Mouse (Mus musculus) left cerebral cortex, adult 11 months (tissue): ENCODE results near the gene Rbm5.

Experiments
- DNase-seq: peaks from one replicate; pipeline ENCODE4 v3.0.0; 2022; ENCODE audit warnings: low spot score

Gene Rbm5

DNA sequence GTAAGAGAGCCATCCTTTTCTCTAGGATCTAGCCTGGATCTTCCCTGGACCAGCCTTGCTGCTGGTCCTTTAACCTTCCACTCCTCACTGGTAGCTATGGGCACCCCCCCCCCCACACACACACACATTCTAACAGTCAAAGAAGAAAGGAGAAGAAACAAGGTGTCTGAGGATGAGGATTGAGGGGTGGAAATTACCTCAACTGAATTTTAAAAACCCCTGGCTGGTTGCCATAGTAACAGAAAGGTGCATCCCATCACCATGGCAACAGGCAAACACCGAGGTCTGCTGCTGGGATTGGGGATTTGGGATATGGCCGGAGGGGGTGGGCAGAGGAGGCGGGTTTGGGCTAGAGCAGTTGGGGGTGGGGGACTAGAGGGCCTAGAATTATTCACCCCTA, 41.1 kb downstream of the Rbm5 start:
- DNase-seq = no peak

GRCm38 (mm10) chr9:107728919-107729670, 41.7 kb downstream of the Rbm5 start:
- no peak for DNase-seq

- no peak for DNase-seq
Observed at GRCm38 (mm10) chr9:107727041-107727440, 43.8 kb downstream of the Rbm5 start.

DNA sequence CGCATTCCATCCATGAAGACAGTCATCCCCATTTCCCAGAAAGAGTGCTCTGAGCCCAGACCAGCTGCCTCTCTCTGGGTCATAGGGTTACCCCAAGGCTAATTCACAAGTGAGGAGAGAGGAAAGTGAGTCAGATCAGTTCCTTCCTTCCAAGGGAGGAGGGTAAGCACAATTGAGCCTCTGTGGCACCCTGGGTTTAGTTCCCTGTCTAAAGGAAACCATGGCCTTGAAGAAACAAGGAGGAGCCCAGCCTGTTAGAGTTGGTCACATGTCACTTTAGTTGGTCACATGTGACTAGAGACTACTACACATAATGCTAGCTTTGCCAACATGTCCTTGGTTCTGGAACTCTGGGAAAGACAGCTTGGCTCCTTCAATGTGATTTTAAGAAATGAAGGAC, 46.0 kb downstream of the Rbm5 start:
- no peak for DNase-seq

DNA sequence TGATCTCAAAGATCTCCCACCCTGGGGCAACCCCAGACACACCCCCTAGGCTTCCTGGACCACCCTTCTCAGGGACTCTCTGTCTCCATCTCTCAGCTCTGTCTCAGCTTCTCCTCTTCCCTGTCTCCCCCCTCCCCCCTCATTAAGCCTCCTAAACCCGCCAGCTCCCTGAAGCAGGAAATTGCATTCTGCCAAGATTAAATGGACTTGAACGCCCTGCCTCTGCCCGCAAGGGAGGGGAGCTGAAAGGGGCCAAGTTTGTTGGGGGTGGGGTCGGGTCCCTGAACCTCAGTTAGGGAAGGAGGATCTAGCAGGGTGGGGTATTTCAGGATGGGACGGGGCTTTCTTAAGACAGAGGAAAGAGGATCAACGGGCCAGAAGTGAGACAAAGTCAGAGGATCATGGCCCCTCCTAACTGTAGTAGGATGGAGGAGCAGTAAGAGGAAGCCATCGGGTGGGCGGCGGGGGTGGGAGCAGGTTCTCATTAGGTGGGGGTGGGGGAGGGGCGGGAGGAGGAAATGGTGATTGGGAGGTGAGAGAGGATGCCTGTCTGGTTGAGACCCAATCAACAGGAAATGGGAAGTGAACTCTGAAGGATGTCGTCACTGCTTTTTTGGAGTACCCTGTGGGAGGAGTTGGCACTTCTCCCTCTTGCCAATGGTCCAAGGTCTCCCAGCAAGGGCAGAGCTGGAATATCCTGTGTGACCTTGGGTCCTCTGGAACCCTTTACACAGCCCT, 46.8 kb downstream of the Rbm5 start:
- no peak for DNase-seq

DNA sequence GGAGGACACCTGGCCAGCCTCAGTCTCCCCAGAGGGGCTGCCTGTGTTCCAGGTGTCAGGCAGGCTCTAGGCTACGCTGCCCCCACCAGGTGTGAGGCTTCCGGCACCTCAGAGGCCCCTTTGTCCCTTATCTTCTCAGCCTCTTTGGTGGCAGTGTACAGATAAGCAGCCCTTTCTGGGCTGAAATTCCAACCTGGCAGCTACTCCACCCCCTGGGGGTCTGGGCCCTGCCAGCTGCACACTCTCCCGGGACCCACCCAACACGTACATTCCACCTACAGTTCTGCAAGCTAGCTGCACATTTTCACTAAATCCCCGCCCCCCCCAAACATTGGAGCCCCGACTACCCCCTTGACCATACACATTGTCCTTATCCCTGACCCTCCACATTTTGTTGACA, 47.5 kb downstream of the Rbm5 start:
- DNase-seq = no peak

- DNase-seq = no peak
Observed at GRCm38 (mm10) chr9:107718781-107719540, 51.8 kb downstream of the Rbm5 start.

GRCm38 (mm10) chr9:107716951-107717350, 53.8 kb downstream of the Rbm5 start:
- no peak for DNase-seq

- DNase-seq = no peak
Observed at GRCm38 (mm10) chr9:107715632-107716031, 55.2 kb downstream of the Rbm5 start.

DNA sequence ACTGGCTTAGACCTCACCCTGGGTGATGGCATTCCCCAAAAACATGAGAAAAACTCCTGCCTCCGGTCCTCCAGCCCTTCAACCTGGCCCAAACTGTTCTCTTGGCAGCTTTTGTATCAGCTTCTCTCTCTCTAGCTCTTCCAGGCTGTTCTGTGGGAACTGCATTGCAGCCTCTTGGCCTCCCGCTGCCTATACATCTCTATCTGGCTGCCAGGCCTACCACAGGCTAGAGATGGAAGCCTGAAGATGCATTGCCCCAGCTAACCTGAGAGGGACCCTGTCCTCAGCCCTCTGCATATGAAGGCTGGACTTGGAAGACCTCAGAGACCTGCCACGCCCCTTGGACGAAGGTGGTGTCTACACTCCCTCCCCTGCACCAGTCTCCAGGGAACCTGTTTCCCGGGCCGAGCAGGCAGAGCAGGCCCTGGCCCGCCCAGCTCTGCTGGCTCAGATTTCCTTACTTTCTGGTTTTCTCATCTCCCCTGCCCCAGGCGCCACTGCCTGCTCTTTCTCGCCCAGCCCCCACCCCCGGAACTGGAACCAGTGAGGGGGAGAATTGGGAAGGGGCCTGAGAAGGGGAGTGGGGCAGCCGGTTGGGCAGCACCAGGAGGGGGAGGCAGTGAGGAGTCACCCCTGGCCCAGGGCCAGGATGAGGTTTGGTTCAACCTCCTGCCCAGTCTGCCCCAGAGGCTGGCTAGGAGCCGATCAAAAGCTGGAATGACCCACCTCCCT, 56.4 kb downstream of the Rbm5 start:
- no peak for DNase-seq

DNA sequence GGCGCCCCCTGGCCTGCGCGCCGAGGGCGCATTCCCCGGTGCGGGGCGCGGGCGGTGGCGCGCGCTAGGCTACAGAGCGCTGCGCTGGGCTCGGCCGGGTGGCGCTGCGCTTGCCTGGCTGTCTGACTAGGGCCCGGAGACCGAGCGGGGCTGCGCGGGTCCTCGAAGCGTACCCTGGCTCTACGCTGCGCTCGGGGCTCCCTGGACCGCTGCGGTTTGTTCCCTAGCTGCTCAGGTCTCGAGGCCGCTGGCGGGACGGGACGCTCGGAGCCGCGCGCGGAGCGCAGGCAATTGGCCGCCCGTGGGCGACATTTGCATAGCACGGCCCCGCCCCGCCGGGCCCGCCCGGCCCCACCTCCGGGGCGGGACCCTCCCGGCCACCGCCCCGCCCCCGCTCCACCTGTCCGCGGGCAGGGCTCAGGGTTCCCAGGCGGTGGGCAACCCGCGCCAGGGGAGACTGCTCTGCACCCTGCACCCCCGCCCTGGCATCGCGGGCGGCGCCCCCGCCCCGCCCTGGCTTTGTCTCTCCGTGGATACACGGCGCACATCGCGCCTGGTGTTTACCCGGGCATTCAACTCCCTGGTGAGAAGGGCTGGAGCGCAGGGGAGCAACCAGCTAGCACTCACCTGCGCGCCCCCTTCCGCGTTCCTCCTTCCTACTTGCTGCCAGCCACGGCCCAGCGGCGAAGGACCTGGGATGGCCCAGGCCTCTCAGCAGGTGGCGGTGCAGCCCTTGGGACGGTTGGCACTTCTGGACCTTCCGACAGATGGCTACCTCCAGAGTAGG, 60.9 kb downstream of the Rbm5 start, which contains the start of gene Sema3f:
Gene Sema3f, minus strand, starts transcription at position 779 of the 787 bp plus-strand sequence.
- no peak for DNase-seq

- no peak for DNase-seq
Observed at GRCm38 (mm10) chr9:107709096-107709696, 61.6 kb downstream of the Rbm5 start.

DNA sequence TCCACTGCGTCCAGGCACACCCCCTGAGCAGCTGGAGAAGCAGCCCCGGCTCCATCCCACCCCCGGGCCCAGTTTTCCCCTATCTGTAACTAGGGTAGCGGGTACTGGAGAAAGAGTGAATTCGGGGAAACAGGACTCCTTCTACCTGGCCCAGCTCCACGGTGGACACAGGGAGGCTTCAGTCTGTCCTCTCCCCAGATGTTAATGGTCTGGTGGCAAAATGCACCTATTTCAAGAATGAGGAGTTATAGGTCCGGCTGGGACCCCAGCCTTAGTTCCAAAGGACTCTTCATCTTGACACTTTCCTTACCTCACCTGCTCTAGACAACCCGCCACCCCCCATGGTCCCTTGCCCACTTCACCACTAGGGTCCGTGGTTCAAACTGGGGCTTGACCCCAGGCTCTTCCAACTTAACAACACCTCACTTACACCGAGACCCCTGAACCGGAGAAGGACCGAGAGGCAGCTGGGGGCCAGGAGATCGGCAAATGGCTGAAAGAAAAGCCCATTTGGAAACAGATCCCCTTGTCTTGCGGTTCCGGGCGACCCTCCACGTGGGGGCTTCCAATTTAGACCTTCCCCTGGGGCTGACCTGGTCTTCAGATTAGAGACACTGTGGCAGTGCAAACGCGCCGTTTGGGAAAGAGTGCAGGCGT, 62.2 kb downstream of the Rbm5 start:
- no peak for DNase-seq

- no peak for DNase-seq
Observed at GRCm38 (mm10) chr9:107707701-107708438, 62.9 kb downstream of the Rbm5 start.

DNA sequence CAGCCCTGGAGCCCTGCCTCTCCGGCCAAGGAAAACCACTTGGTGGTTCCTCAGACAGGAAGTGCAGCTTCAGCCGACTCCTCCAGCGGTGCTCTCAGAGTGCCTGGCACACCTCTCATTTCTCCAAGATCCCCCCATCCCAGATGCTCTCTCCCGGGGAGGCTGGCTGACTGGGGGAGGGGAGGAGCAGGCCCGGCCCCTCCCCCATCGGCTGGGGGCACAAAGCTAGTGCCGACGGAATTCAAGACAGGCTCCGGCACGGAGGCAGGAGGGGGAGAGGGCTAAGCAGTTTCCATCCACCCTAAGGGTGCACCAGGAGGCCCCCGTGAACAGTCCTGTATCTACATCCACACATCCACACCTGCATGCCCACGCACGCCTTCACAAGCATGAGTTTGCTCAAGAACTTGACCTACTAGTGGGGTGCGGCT, 64.0 kb downstream of the Rbm5 start:
- DNase-seq = no peak

DNA sequence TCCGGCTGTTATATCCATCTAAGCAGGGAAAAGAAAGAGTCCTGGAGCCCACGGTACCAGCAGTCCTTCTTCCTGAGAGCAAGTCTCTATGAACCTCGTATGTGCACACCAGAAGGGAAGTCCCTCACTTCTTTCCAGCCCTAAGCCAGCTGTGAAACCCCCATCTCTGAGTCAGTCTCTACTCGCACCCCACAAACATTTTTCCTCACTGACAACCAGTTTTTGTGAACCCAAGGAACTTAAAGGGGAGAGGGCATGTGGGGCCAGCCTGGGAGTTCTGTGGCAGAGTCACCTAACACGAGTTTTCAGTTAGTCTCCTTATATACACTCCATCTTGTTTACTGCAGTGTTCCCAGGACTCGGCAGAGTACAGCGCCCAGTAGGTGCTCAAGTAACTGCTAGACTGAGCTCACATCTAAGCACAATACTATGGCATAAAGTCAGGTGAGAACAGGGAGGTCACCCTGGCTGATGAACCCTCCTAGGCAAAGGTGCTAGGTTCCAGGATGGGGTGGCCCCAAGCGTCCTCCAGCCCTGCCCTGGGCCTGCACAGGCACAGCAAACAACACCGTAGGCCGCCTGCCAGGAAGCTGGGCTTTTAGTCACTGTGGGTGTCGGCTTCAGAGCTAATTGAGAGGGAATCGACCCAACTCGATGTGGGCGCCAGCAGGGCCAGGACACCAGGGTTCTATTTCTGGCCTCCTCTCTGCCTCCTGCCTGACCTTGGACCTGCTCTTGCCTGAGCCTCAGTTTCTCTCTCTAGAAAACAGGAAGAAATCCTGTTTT, 67.3 kb downstream of the Rbm5 start:
- no peak for DNase-seq

GRCm38 (mm10) chr9:107702606-107703185, 68.1 kb downstream of the Rbm5 start:
- DNase-seq = no peak

GRCm38 (mm10) chr9:107701594-107701993, 69.2 kb downstream of the Rbm5 start:
- peak; percentile 58 for DNase-seq
